Mouse (Mus musculus) E14TG2a.4 (cell line): ENCODE measurements around the gene Myh3.

Source experiments
- CTCF ChIP-seq: conservative IDR thresholded peaks from 2 replicates; pipeline ENCODE4 v1.5.1; 2014; ENCODE audit warnings: low read length
- POU5F1 ChIP-seq: IDR thresholded peaks from 2 replicates; pipeline ENCODE4 v1.6.1; 2014; ENCODE audit warnings: low read length, borderline replicate concordance

DNA sequence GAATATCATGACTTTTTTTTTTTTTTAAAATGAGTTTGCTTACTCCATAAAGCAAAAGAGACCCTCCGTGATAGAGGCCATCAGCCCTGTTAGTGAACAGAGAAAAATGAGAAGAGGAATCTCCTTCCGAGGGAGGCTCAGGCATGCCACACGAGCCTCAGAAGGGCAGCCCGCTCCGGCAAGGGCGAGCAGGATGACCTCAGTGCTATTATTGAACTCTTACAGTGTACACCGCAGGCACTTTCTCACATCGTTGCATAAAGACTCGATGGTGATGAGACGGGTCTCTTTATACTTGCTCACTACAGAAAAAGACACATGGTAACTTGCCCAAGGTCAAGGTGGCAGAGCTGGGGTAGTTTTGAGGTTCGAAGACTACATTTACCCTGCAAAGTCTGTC, 26.6 kb downstream of the Myh3 start:
- TF ChIP-seq POU5F1 (no peak), CTCF (no peak)
